Mouse (Mus musculus): ENCODE measurements around the gene Lgr4. TPM values are rescaled to one million over a fixed set of nuclear protein-coding genes. Genes with fewer than 3 reads are reported as not detected.

The Lgr4 gene
- total RNA-seq, 2 experiments from 2014 or later, result 21.0 TPM

DNA sequence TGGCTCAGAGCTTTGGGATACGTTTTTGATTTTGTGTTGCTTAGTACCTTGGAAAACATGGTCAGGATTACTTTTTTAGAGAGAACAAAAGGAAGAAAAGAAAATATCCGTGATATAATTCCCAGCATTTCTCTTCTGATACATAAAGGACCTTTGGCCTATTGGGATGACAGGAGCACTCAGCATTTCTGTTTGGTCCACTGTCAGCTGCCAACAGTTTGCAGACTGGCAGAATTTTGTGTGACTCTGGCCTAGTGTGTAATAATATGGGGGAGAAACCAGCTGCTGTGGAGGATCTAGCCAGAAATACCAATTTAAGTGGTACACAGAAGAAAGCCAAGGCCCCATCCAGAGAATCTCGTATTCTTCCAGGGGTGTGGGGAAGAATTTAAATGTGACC is 32.9 kb downstream of the Lgr4 start:
- DNase-seq, result no peak

DNA sequence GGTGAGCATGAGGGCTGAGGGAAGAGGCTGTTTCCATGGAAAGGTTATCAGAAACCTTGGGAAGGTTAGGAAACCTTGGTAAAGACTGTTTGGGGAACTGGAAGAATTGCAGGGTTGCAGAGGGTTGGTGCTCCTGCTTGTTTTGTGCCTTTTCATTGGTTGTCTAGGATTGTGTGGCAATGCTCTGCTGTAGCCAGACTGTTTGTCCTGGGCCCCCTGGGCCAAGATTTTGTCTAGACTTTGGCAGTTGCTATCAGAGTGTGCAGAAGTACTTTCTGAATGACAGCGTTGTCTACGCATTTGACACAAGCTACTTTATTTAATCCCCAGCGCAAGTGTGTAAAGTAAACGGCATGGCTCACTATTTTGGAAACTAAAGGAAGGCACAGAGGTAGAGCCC is 33.6 kb downstream of the Lgr4 start:
- DNase-seq, result no peak

DNA sequence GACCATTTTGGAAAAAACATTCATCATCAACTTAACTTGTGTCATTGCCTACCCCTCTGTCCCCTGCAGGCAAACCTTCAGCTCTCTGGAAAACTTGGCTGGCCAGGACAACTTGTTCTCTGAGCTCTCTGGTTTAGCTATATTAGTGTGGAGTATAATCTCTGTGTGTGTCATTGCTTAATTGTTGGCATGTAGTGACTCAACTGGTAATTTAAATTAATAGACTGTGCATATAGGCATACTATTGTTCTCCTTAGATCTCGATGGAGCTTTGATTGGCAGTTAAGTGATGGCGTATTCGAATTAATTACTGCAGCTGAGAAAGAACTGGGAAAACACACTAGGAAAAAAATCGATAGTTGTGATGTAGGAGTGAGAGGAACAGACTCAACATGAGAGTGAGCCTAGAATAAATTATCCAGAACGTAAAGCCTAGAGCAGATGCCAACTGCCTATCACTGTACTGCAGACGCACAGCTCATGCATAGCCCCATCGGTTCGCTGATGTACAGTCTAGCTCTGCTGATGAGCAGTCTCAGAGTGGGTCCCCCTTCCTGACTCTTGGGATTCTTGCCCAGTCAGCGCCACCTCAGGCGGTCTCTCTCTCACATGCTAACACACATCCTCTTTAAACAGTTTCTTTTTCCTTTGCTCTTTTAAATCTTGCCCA is 35.7 kb downstream of the Lgr4 start:
- no peak for DNase-seq

DNA sequence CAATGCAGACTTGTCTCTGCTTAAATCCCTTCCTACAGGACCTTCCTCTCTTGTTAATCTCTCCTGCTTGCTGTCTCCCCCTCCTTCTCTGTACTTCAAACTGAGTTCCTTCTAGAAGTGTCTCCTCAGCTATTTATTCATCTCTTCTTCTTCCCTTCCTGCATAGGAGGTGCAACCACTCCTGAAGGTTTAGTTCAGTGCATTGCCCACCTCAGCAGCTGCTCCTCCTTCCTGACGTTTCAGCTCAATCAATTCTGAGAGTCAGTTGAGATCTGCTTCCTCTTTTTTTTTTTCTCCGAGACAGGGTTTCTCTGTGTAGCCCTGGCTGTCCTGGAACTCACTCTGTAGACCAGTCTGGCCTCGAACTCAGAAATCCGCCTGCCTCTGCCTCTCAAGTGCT is 36.4 kb downstream of the Lgr4 start:
- DNase-seq, result no peak

DNA sequence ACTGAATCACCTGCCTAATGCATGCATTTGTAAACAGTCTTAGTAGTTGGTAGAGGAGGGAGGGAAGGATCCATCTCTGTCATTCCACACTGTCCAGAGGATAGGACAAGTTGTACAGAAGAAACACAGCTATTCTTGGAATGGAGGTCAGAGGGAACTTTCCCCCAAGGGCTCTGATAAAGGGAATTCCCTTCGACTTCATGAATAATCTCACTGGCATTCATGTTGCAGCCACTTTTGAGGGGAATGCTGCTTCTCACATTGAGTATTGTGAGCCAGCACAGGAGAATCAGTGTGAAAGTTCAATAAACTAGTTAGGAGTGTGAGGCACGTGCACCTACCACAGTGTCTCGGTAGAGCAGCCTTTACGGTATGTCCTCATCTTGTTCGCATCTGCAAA is 37.6 kb downstream of the Lgr4 start:
- DNase-seq, result no peak

DNA sequence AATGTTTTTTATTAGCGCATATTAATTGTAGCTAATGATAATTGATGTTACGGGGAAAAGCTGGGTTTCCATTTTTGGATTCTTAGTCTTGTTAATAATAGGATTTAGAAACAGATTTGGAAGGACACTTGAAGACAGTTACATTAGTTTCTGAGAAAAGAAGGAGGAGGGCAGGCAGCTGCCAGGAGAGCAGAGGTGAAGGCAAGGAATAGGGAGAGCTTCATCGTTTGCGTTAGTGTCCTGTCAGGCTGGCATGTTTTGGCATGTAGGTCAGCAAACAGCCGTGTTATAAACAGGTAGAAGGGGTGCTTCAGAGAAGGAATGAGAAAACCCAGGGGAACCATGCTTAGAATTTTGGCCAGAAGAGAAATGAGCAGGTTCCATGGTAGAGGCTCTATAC is 38.5 kb downstream of the Lgr4 start:
- DNase-seq, result no peak

DNA sequence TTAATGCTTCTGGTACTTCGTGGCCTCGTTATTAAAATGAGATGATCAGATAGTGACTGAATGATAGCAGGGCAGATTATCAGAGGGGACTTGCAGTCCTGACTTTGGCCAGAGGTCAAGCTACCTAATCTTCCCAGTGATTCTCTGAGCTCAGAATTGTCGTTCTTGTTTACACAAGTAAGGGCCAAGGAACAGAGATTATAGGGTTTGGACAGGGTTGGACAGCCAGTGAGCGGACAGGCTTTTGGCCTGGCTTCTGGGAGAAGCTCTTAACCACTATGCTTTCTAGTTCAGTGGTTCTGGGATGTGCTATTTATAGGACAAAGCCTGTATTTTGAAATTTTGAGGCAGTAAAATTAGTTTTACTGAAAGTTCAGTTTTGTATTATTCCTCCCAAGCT is 39.3 kb downstream of the Lgr4 start:
- DNase-seq, result no peak

DNA sequence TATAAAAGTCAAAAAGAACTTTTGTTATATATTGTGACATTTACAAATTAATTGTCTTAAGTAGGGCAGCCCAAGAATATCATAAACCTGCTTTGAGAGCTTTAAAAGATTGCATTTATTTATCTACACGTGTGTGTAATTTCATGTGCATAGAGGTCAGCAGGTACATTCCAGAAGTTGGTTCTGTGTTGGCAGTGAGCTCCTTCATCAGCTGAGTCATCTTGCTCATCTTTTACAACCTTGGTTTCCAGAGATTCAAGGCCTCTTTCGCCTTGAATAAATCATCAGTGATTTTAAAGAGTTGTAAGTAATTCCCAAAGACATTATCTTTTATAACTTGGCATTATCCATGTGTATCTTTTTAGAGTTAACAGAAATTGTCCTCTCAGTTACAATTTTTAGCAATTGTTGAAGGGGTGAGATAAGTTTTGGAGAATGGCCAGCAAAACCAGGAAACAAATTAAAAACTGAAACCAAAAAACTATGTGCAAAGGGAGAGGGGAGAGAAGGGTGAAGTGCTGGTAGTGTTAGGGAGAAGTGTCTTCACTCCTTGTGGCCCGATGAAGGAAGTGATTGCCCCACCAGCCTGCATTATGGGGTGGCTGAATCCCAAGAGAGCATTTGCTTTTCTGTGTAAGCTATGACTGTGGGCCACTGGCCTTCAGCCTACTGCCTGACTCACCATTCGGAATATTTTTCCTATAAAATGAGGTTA is 41.4 kb downstream of the Lgr4 start:
- no peak for DNase-seq

DNA sequence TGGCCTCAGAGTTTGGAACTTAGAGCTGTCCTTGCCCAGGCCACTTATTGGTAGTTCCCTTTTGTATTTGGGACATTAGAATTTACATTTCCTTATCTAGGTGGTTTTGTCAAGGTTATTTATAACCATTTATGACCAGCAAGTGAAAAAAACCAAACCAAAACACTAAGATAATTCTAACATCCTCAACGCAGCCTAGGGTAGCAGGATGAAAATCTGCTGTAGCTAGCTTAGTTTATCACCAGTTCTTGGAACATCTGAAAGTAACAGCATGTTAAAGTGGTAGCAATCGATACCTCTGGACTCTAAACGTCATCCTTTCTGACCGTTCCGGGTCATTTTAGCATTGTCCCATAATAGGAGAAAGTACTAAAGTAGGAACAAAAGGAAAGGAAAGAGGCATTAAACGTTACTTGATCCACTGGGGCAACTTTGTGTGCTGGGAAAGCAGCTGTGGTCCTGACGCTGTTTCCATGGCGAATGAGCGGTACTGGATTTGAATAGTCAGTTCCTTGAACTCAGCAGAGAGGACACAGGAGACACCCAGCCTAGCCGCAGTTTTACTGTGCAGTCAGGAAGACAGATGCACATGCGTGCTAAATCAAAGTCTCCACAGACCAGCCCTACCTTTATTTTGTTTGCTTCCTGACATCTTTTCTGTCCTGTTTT is 42.1 kb downstream of the Lgr4 start:
- no peak for DNase-seq

DNA sequence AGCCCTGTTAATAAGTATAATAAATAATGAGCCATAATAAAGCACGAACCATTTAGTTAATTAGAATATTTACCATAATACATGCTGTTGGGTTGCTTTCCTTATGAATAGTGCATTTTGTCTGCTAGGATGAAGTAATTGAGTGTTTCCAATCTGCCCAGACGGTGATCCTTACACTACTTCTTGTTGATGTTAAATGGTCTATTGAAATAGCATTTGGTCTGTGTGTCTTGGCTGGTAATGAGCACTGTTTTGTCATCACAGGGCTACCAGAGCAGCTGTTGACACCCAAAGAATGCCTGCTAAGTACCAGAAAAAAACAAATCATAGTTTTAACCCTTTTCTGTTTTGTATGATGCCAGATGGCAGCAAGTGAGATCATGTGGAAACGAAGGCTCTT is 42.8 kb downstream of the Lgr4 start:
- no peak for DNase-seq

DNA sequence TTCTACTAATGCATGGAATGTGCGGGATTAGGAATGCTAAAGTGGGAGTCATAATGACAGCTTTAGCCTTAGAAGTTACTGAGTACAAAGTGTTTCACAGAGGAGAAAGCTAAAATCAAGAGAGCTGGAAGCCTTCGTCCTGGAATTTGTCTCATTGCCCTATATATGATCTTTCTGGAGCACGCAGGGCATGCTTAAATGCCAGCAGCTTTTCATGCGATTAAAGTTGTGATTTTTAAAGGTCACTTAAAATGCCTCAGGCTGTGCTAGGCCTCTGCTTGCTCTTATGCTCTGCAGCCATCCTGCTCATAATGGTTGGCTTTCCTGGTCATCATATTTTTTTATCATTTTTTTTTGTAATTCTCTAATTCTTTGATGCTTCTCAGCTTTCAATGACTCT is 43.7 kb downstream of the Lgr4 start:
- DNase-seq, result no peak

DNA sequence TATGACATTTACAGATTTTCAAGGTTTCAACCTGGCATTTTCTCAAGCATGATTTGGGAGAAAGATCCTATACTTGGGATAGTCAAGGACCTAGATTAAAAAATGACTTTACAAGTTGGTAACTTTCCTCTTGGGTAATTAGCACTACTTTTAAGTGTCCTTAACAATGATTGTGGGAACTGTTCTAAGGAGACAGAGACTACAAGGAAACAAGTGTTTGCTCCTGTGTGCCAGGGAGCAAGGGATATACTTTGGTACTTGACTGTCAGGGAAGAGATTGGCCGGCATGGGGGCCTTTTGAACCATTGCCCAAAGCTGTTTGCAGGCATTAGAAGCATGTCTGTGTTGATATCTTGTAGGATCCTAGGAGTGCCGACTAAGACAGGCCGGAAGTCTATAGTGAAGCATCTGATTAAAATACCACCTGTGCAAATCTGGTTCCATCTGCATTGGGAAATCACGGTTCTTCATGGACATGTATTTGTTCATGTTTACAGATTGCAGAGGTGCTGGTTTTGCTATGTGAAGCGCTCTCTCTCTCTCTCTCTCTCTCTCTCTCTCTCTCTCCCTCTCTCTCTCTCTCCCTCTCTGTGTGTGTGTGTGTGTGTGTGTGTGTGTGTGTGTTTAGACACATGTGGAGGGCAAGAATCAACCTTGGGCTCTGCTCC is 46.3 kb downstream of the Lgr4 start:
- no peak for DNase-seq

DNA sequence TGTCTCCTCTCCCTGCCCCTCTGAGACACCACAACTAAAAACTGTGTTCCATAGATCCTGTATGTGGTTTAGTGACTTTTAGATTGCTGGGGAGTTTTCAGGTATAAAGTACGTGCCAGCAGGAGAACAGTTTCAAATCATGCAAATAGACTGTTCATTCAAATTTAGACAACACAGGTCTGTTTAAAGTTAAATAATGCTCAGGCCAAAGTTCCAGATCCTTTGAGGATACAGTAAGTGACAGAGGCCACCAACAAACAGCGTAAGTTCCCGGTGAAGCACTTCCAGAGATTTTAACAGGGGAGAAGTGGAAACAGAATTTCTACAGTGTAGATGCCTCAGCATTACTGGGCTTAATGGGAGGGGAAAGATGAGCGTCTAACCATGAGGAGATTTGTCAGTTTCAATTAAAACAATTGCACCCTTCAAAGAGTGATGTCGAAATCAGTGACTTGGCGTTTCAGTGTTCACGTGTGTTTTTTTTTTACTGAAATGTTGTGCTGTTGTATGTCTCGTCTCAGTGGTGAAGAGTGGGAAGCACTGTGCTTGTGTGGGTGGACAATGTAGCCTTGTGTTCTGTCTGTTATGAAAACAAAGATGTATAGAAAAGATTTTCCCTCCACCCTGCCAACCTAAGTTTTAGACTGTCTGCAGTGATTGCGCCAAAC is 48.4 kb downstream of the Lgr4 start:
- DNase-seq, result no peak

DNA sequence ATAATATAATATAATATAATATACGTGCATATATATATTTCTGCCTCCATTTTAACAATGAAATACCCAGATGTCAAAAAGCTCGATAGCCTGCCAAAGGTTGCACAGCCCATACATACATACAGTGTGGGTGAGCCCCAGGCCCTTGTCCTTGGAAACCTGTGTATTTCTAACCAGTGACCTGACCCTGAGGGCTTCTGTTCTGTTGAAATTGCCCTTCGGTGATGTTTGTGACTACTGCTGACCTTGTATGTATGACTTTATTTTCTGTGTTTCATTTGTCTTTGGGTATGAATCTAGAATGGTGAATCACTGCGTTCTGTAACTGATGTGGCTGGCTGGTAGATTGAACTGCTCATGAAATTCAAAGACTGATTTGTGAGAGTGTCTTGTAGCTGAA is 49.4 kb downstream of the Lgr4 start:
- DNase-seq, result no peak

DNA sequence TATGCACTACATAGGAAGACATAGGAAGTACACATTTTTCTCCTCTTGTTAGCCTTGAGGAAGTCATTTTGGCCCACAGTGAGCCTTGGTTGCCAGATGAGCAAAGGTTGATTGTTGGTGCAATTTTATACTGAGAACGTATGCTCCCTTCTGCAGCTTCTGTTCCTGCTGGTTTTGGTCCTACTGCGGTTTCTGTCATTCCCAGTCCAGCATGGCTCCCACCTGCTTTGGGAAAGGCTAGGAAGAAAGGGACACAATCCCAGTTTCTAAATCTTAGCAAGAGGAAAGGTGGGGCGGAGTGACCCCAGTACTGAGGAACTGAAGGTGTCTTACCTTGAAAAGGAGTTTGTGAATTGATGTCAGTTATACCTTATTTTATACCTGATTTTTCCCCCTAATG is 51.9 kb downstream of the Lgr4 start:
- no peak for DNase-seq

DNA sequence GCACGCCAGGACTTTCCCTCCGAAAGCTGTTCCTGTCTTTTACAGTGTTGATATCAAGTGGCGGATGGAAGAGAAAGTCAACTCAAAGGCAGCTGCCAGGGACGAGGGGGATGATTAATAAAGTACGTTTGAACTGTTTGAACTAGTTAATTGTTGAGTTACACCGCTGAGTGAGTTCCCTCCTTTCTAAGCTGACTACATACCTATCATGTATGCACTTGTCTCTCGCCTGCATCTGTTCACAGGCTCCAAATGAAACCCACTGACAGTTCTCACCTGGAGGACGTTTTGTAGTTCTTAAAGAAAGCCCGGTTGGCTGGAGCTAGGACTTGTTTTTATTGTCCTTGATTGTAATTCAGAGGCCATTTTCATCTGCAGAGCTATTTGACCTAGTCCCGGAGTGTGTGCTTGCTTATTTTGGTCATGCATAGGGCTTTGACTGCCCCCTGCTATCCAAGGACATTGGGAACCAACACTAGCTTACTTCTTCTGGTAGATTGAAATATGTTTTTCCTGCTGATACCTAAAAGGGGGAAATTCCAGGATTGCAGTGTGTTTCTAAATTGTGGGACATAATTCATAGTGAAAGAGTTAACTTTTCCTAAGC is 52.6 kb downstream of the Lgr4 start:
- no peak for DNase-seq

DNA sequence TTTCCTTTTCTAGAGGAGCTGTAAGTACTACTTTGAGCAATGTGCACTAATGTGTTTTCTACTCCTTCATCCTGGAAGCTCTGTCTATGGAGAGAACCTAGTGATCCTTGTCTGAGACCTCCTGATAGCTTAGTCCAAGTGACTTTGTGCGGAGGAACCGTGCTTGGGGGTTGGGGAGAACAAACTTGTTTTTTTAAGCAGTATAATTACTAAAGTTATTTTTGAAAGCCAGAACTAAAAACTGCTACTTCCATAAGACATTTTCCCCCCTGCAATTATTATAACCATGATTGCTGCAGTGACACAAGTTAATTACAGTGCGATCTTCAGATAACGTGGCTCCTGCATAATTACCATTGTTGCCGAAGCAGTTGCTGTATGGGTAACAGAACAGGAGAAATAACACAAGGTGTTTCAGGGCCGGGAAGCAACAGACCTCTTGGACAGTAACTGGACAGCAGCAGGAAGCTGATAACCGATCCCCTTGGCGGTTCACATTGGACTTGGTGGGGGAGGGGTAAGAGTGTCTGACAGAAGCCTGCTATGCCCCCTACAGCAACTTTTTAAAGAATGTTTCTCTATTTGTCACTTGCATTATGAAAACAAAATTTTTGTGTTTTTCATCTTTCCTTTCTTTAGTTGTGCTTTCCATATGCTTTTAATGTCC is 53.4 kb downstream of the Lgr4 start:
- DNase-seq, result no peak

DNA sequence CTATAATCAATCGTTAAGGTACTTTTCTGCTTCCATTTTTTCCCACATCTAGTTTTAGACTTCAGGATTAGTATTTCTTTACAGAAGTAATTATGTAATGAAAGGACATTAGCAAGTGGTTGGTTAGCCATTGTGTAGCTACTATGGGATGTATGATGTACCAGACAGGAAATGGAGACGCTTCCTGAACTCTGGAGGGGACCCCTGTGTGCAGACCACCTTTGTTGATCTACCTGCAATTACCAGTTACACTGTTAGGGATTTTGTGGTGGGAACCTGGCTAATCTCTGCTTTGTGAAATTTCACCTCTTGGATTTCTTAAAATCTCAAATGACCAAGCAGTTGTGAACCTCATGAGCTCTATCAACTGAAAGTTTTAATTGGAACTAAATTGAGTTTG is 54.9 kb downstream of the Lgr4 start:
- no peak for DNase-seq

DNA sequence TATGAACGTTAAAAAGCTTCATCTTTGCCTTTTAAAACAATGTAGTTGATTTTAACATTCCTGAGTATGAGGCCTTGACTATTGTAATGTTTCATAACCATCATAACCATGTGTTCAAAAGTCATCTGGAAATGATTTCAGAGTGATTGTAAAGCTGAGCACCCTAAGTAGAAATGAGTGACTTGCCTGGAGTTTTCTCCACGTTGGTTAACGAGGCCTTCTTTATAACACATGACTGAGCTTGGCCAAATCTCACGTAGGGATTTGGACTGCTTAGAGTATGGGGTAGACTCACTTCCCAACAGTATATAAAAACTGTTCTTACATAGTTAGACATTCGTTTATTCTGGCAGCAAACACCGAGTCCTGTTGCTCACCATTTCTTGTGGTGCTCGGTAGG is 55.5 kb downstream of the Lgr4 start:
- DNase-seq, result no peak

DNA sequence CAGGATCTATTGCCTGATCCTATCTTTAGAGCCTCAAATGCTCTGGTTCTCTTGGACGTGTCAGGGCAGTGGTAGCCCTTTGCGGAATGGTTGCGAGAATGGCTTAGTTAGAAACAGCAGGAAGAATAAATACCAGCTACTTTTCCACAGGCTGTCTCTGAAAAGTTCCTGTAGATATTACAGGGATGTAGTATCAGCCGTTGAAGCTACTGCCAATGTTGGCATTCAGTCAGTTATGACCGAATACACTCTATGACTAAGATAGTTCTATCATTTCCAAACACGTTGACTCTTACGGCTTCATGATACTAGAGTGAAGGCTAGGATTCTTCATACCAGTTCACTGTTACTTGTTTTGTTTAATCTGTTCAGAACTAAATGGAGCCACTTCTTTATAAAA is 57.4 kb downstream of the Lgr4 start:
- no peak for DNase-seq

DNA sequence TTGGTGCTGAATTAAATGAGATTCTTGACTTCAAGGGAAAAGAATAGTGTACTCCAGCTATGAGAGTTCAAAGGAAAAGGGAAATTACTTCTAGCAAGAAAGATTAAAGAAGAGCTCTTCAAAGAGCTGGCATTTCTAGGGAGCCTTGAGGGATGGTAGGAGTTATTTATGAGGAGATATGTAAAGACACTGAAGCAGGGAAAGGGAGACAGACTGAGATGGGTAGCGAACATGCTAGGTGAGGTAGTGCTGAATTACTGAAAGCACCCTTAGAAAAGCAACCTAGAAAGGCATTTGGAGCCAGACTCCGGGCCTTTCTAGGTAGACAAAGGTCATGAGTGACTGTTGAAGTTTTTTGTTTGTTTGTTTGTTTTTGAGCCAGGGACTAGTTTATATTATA is 58.7 kb downstream of the Lgr4 start:
- DNase-seq, result no peak

DNA sequence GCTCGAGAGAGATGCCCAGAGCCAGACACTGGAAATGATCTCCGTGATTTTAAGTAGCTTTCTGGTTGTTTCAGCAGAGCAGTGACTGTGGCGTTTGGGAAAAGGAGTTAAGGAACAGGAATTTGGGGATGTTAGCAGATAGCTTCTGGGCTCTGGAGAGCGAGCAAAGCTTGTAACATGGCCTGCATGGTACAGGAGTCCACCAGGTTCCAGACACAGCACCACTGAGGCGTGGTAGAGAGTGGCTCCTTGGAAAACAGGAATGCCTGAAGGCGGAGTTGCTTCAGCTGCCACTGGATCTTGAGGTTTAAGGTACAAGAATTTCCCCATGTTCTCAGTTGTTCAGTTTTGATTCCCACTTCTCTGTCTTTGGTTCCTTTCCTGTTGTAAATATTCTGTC is 59.9 kb downstream of the Lgr4 start:
- DNase-seq, result no peak
